Mouse (Mus musculus) hindbrain, embryonic 15.5 days (tissue): ENCODE measurements around the gene Tmem176a. TPM values are rescaled to one million over a fixed set of nuclear protein-coding genes. Genes with fewer than 3 reads are reported as not detected.
"Not testable (repeated sequence)": the region's sequence is repeated elsewhere in the genome, so short reads cannot be mapped to it uniquely, and the experiment has no call there.

Source experiments
- ATAC-seq: fragments of 200-750 bp; cut with Nextera tagmentation; 2 replicates; pipeline ENCODE4 v1.8.0; 2017; ENCODE audit warnings: low read depth, moderate number of reproducible peaks, moderate TSS enrichment; ENCODE audit not compliant: low FRiP score
- H3K27ac ChIP-seq: fragments of 300-500 bp; sonication (generic); replicated peaks from 2 replicates; pipeline ENCODE4 v1.5.1; 2015; ENCODE audit warnings: mild to moderate bottlenecking, inconsistent platforms
- H3K27me3 ChIP-seq: fragments of 300-500 bp; sonication (generic); 2 replicates; pipeline ENCODE4 v1.6.1; 2015; ENCODE audit warnings: control low read depth, inconsistent platforms
- H3K36me3 ChIP-seq: fragments of 300-500 bp; sonication (generic); 2 replicates; pipeline ENCODE4 v1.6.1; 2015; ENCODE audit warnings: control low read depth, inconsistent platforms
- H3K4me1 ChIP-seq: fragments of 300-500 bp; sonication (generic); replicated peaks from 2 replicates; pipeline ENCODE4 v1.6.1; 2015; ENCODE audit warnings: control low read depth, inconsistent platforms
- H3K4me2 ChIP-seq: fragments of 300-500 bp; sonication (generic); 2 replicates; pipeline ENCODE4 v1.6.1; 2015; ENCODE audit warnings: moderate library complexity, mild to moderate bottlenecking, inconsistent platforms
- H3K4me3 ChIP-seq: fragments of 300-500 bp; sonication (generic); 2 replicates; pipeline ENCODE4 v1.5.1; 2015; ENCODE audit warnings: mild to moderate bottlenecking, inconsistent platforms
- H3K9ac ChIP-seq: fragments of 300-500 bp; sonication (generic); 2 replicates; pipeline ENCODE4 v1.6.1; 2015; ENCODE audit warnings: inconsistent platforms
- H3K9me3 ChIP-seq: fragments of 300-500 bp; sonication (generic); 2 replicates; pipeline ENCODE4 v1.6.1; 2016; ENCODE audit warnings: control low read depth, inconsistent platforms
- WGBS: fragments of 180-500 bp; shearing (Covaris S2); methylation state at CpG from one replicate; pipeline ENCODE4 v1.1.7; 2015; 5-methylcytosine and 5-hydroxymethylcytosine counted together
- polyA plus RNA-seq: library from polyadenylated mRNA; unstranded; fragments of >200 nt; fragmentation: Nextera tagmentation; extraction: Ambion mirVana; gene quantifications from 2 replicates; pipeline ENCODE4 v1.2.1, GENCODE M21; 2015

The Tmem176a gene
- polyA plus RNA-seq, 1 experiment from 2014 or later: 23.0 TPM

- not testable (repeated sequence) for H3K4me1 ChIP-seq, H3K4me3 ChIP-seq, H3K27me3 ChIP-seq, ATAC-seq, H3K27ac ChIP-seq, H3K9ac ChIP-seq, H3K36me3 ChIP-seq, H3K9me3 ChIP-seq, H3K4me2 ChIP-seq
- 7% methylated on average over 1 of the region's 1 CpGs for WGBS
Measured at GRCm38 (mm10) chr6:48866355-48866950, 25.7 kb downstream of the Tmem176a start.

- Histone ChIP-seq H3K4me3 (no peak overlapping the region), H3K4me2 (no peak overlapping the region), H3K27me3 (no peaks in the 10 kb centered on the region), H3K9ac (no peak overlapping the region), H3K27ac (no peak overlapping the region), H3K9me3 (no peaks in the 10 kb centered on the region), H3K4me1 (peaks cover 6% of the 10 kb centered on the region), H3K36me3 (no peaks in the 10 kb centered on the region)
- 24% methylated on average over 4 of the region's 4 CpGs for WGBS
- ATAC-seq: no peak
Measured at GRCm38 (mm10) chr6:48867158-48867557, 26.4 kb downstream of the Tmem176a start.

GRCm38 (mm10) chr6:48869774-48870173, 29.1 kb downstream of the Tmem176a start:
- 78% methylated on average over 2 of the region's 2 CpGs for WGBS
- Histone ChIP-seq H3K27me3 (no peaks in the 10 kb centered on the region), H3K27ac (no peak overlapping the region), H3K9me3 (no peaks in the 10 kb centered on the region), H3K4me3 (no peak overlapping the region), H3K9ac (no peak overlapping the region), H3K4me1 (peaks cover 6% of the 10 kb centered on the region), H3K36me3 (no peaks in the 10 kb centered on the region), H3K4me2 (no peak overlapping the region)
- ATAC-seq: no peak

- Histone ChIP-seq H3K4me1 (no peaks in the 10 kb centered on the region), H3K27me3 (no peaks in the 10 kb centered on the region), H3K4me2 (no peak within 1 kb of the TSS), H3K9me3 (no peaks in the 10 kb centered on the region), H3K4me3 (no peak within 1 kb of the TSS), H3K36me3 (no peaks in the 10 kb centered on the region), H3K27ac (no peak within 1 kb of the TSS), H3K9ac (no peak within 1 kb of the TSS)
- ATAC-seq: no peak
- WGBS: 86% methylated on average over 5 of the region's 5 CpGs
Measured at GRCm38 (mm10) chr6:48872596-48872995, 31.9 kb downstream of the Tmem176a start, which contains the start of gene Aoc1. TSS of gene Aoc1 (plus strand) at chr6:48872896.

GRCm38 (mm10) chr6:48874576-48874975, 33.9 kb downstream of the Tmem176a start:
- Histone ChIP-seq H3K9me3 (no peaks in the 10 kb centered on the region), H3K27ac (no peak overlapping the region), H3K4me3 (no peak overlapping the region), H3K36me3 (no peaks in the 10 kb centered on the region), H3K9ac (no peak overlapping the region), H3K4me2 (no peak overlapping the region), H3K4me1 (no peaks in the 10 kb centered on the region), H3K27me3 (no peaks in the 10 kb centered on the region)
- no peak for ATAC-seq
- 76% methylated on average over 4 of the region's 4 CpGs for WGBS

GRCm38 (mm10) chr6:48875515-48875914, 34.8 kb downstream of the Tmem176a start:
- no peaks in the 10 kb centered on the region for H3K36me3 ChIP-seq
- H3K9ac ChIP-seq: no peak overlapping the region
- no peaks in the 10 kb centered on the region for H3K9me3 ChIP-seq
- no peaks in the 10 kb centered on the region for H3K4me1 ChIP-seq
- WGBS: 88% methylated on average over 6 of the region's 6 CpGs
- no peak overlapping the region for H3K4me2 ChIP-seq
- ATAC-seq: no peak
- H3K4me3 ChIP-seq: no peak overlapping the region
- H3K27me3 ChIP-seq: no peaks in the 10 kb centered on the region
- H3K27ac ChIP-seq: no peak overlapping the region

GRCm38 (mm10) chr6:48876510-48877135, 35.9 kb downstream of the Tmem176a start:
- no peak overlapping the region for H3K4me3 ChIP-seq
- H3K36me3 ChIP-seq: no peaks in the 10 kb centered on the region
- no peaks in the 10 kb centered on the region for H3K27me3 ChIP-seq
- no peak for ATAC-seq
- H3K9me3 ChIP-seq: no peaks in the 10 kb centered on the region
- WGBS: 31% methylated on average over 5 of the region's 5 CpGs
- no peaks in the 10 kb centered on the region for H3K4me1 ChIP-seq
- no peak overlapping the region for H3K9ac ChIP-seq
- no peak overlapping the region for H3K4me2 ChIP-seq
- H3K27ac ChIP-seq: no peak overlapping the region

- Histone ChIP-seq H3K9ac (no peak overlapping the region), H3K4me2 (no peak overlapping the region), H3K4me3 (no peak overlapping the region), H3K27me3 (no peaks in the 10 kb centered on the region), H3K4me1 (no peaks in the 10 kb centered on the region), H3K9me3 (no peaks in the 10 kb centered on the region), H3K36me3 (no peaks in the 10 kb centered on the region), H3K27ac (no peak overlapping the region)
- WGBS: 75% methylated on average over 4 of the region's 4 CpGs
- no peak for ATAC-seq
Measured at GRCm38 (mm10) chr6:48894203-48894602, 53.5 kb downstream of the Tmem176a start.

GRCm38 (mm10) chr6:48894938-48895818, 54.5 kb downstream of the Tmem176a start:
- 89% methylated on average over 8 of the region's 8 CpGs for WGBS
- Histone ChIP-seq H3K4me2 (no peak overlapping the region), H3K4me1 (no peaks in the 10 kb centered on the region), H3K9ac (no peak overlapping the region), H3K9me3 (no peaks in the 10 kb centered on the region), H3K36me3 (no peaks in the 10 kb centered on the region), H3K27me3 (no peaks in the 10 kb centered on the region), H3K27ac (no peak overlapping the region), H3K4me3 (no peak overlapping the region)
- ATAC-seq: no peak

- 83% methylated on average over 5 of the region's 5 CpGs for WGBS
Measured at GRCm38 (mm10) chr6:48895941-48896340, 55.2 kb downstream of the Tmem176a start.

More at GRCm38 (mm10) chr6:48895941-48896340, 55.2 kb downstream of the Tmem176a start:
- Histone ChIP-seq H3K9ac (no peak overlapping the region), H3K4me2 (no peak overlapping the region), H3K27me3 (no peaks in the 10 kb centered on the region), H3K27ac (no peak overlapping the region), H3K4me3 (no peak overlapping the region), H3K9me3 (no peaks in the 10 kb centered on the region), H3K36me3 (no peaks in the 10 kb centered on the region), H3K4me1 (no peaks in the 10 kb centered on the region)
- ATAC-seq: no peak
